Mouse (Mus musculus) kidney, adult 2 months (tissue): ENCODE data around the gene Prdm16.

Experiments used
- CTCF ChIP-seq: fragments of 200-500 bp; conservative IDR thresholded peaks from 2 replicates; pipeline ENCODE4 v1.5.1; 2011; ENCODE audit warnings: low read depth, mild to moderate bottlenecking, control low read depth, low read length, moderate library complexity, mixed read lengths; ENCODE audit not compliant: insufficient read depth, insufficient read length
- POLR2A ChIP-seq: fragments of 200-500 bp; IDR thresholded peaks from one replicate; pipeline ENCODE4 v1.6.1; 2011; ENCODE audit warnings: low read depth, low read length, control low read depth

GRCm38 (mm10) chr4:154429770-154430169, 206.9 kb downstream of the Prdm16 start:
- TF ChIP-seq CTCF (no peak), POLR2A (no peak)
